Comparison of ENCODE assay signal across 7 mouse cellular contexts in genomic region chr10:76530922-76531321, GRCm38 (mm10). TPM values are rescaled to one million over a fixed set of nuclear protein-coding genes. Genes with fewer than 3 reads are reported as not detected.
DNase-seq lines count a peak whose midpoint lies in the region; ATAC-seq and TF ChIP-seq lines count a peak whose summit lies in the region.

No protein-coding gene starts in this region.

- peaks cover 5% of the 10 kb centered on the region; the same call in 1 of the 2 replicates for H3K4me1 ChIP-seq in neural tube, embryonic 11.5 days (ENCODE audit: control insufficient read depth, insufficient read depth, low read length)
- peaks cover 26% of the 10 kb centered on the region for H3K4me1 ChIP-seq in forebrain, embryonic 13.5 days
- peaks cover 28% of the 10 kb centered on the region for H3K4me1 ChIP-seq in liver, embryonic 13.5 days (replicated peaks)
- no peaks in the 10 kb centered on the region for H3K4me1 ChIP-seq in stomach, postnatal 0 days (replicated peaks; ENCODE audit: control insufficient read depth, insufficient read depth)

- TF ChIP-seq CTCF in stomach, postnatal 0 days (IDR thresholded peaks at IDR 0.05; ENCODE audit: low read depth), result no peak

- H3K4me3 ChIP-seq in neural tube, embryonic 11.5 days (ENCODE audit: low read depth, low read length), result peak overlapping the region; percentile 61
- H3K4me3 ChIP-seq in forebrain, embryonic 13.5 days, result peak overlapping the region; percentile 68
- peak overlapping the region; percentile 76 for H3K4me3 ChIP-seq in liver, embryonic 13.5 days (replicated peaks)
- H3K4me3 ChIP-seq in stomach, postnatal 0 days (ENCODE audit: low read depth, low read length), result peak overlapping the region; percentile 59

- WGBS in neural tube, embryonic 11.5 days, result 3% methylated on average over 11 of the region's 11 CpGs
- WGBS in forebrain, embryonic 13.5 days, result 2% methylated on average over 11 of the region's 11 CpGs
- WGBS in liver, embryonic 13.5 days (ENCODE audit: insufficient replicate concordance), result under 1% methylated on average over 11 of the region's 11 CpGs
- WGBS in stomach, postnatal 0 days, result under 1% methylated on average over 11 of the region's 11 CpGs

- H3K36me3 ChIP-seq in neural tube, embryonic 11.5 days (ENCODE audit: control insufficient read depth, insufficient read depth, low read length), result peaks cover 4% of the 10 kb centered on the region; the same call in 1 of the 2 replicates
- peaks cover 27% of the 10 kb centered on the region for H3K36me3 ChIP-seq in forebrain, embryonic 13.5 days (ENCODE audit: poor library complexity, severe bottlenecking)
- H3K36me3 ChIP-seq in liver, embryonic 13.5 days, result peaks cover 26% of the 10 kb centered on the region
- no peaks in the 10 kb centered on the region; the same call in 1 of the 2 replicates for H3K36me3 ChIP-seq in stomach, postnatal 0 days (ENCODE audit: control insufficient read depth, insufficient read depth, low read length)

- no peak for ATAC-seq in neural tube, embryonic 11.5 days (ENCODE audit: insufficient read depth, low FRiP score, low TSS enrichment)
- ATAC-seq in forebrain, embryonic 13.5 days, result peak; percentile 62
- no peak; the same call in 1 of the 2 replicates for ATAC-seq in liver, embryonic 13.5 days (ENCODE audit: low read depth)
- ATAC-seq in stomach, postnatal 0 days (ENCODE audit: low FRiP score, low TSS enrichment), result no peak; the same call in none of the 2 replicates

- H3K9ac ChIP-seq in neural tube, embryonic 11.5 days (ENCODE audit: low read length), result peak overlapping the region; percentile 29; the same call in 1 of the 2 replicates
- peak overlapping the region; percentile 66 for H3K9ac ChIP-seq in forebrain, embryonic 13.5 days
- peak overlapping the region; percentile 61 for H3K9ac ChIP-seq in liver, embryonic 13.5 days
- peak overlapping the region; percentile 45 for H3K9ac ChIP-seq in stomach, postnatal 0 days (ENCODE audit: low read length)

- no peaks in the 10 kb centered on the region for H3K27me3 ChIP-seq in neural tube, embryonic 11.5 days (ENCODE audit: control insufficient read depth, insufficient read depth, low read length)
- no peaks in the 10 kb centered on the region for H3K27me3 ChIP-seq in forebrain, embryonic 13.5 days
- H3K27me3 ChIP-seq in liver, embryonic 13.5 days, result no peaks in the 10 kb centered on the region
- no peaks in the 10 kb centered on the region for H3K27me3 ChIP-seq in stomach, postnatal 0 days (ENCODE audit: control insufficient read depth, insufficient read depth, low read length)

- no peak for DNase-seq in neural tube, embryonic 11.5 days (ENCODE audit: low spot score)
- DNase-seq in neural tube, embryonic 10.5 days (ENCODE audit: extremely low spot score, low spot score), result no peak
- no peak for DNase-seq in liver, embryonic 13.5 days
- DNase-seq in stomach, postnatal 0 days (ENCODE audit: low spot score), result no peak
- no peak for DNase-seq in urinary bladder, adult 18-20 months (ENCODE audit: low spot score in 2 of 2)
- no peak for DNase-seq in testis, postnatal 14 days (ENCODE audit: low spot score)

- TF ChIP-seq EP300 in stomach, postnatal 0 days (optimal IDR thresholded peaks at IDR 0.05), result no peak

- H3K27ac ChIP-seq in neural tube, embryonic 11.5 days (ENCODE audit: low read depth, low read length), result no peak overlapping the region
- no peak overlapping the region for H3K27ac ChIP-seq in forebrain, embryonic 13.5 days
- peak overlapping the region; percentile 43; the same call in 1 of the 2 replicates for H3K27ac ChIP-seq in liver, embryonic 13.5 days
- H3K27ac ChIP-seq in stomach, postnatal 0 days (replicated peaks), result no peak overlapping the region

- no peaks in the 10 kb centered on the region for H3K9me3 ChIP-seq in neural tube, embryonic 11.5 days (ENCODE audit: control insufficient read depth, low read length)
- no peaks in the 10 kb centered on the region for H3K9me3 ChIP-seq in forebrain, embryonic 13.5 days (replicated peaks)
- no peaks in the 10 kb centered on the region for H3K9me3 ChIP-seq in liver, embryonic 13.5 days (replicated peaks)
- no peaks in the 10 kb centered on the region for H3K9me3 ChIP-seq in stomach, postnatal 0 days (ENCODE audit: control insufficient read depth, low read length)

- peak overlapping the region; percentile 75 for H3K4me2 ChIP-seq in neural tube, embryonic 11.5 days (ENCODE audit: low read depth)
- peak overlapping the region; percentile 82 for H3K4me2 ChIP-seq in forebrain, embryonic 13.5 days
- H3K4me2 ChIP-seq in liver, embryonic 13.5 days, result peak overlapping the region; percentile 98
- H3K4me2 ChIP-seq in stomach, postnatal 0 days (replicated peaks; ENCODE audit: low read depth), result peak overlapping the region; percentile 92

RNA-seq across cellular contexts. Expression of gene Lss, which starts 0.5 kb away (rescaled TPM):
- polyA plus RNA-seq in neural tube, embryonic 11.5 days (2014; fragmentation: Nextera tagmentation; extraction: Ambion mirVana), result 47.9 and 60.9 TPM in 2 replicates
- 48.4 and 51.6 TPM in 2 replicates for polyA plus RNA-seq in forebrain, embryonic 13.5 days (2015; fragmentation: Nextera tagmentation; extraction: Ambion mirVana)
- 40.5 and 49.3 TPM in 2 replicates for polyA plus RNA-seq in liver, embryonic 13.5 days (2015; fragmentation: Nextera tagmentation; extraction: Ambion mirVana)
- 27.1 and 31.8 TPM in 2 replicates for polyA plus RNA-seq in stomach, postnatal 0 days (2015; fragmentation: Nextera tagmentation; extraction: Ambion mirVana)

RNA-seq across cellular contexts. Expression of gene Spatc1l, which starts 31.1 kb away (rescaled TPM):
- not detected in 2 replicates for polyA plus RNA-seq in neural tube, embryonic 11.5 days (2014; fragmentation: Nextera tagmentation; extraction: Ambion mirVana)
- polyA plus RNA-seq in forebrain, embryonic 13.5 days (2015; fragmentation: Nextera tagmentation; extraction: Ambion mirVana), result 0.22 TPM in 1 of 2 replicates, not detected in the other
- not detected in 2 replicates for polyA plus RNA-seq in liver, embryonic 13.5 days (2015; fragmentation: Nextera tagmentation; extraction: Ambion mirVana)
- polyA plus RNA-seq in stomach, postnatal 0 days (2015; fragmentation: Nextera tagmentation; extraction: Ambion mirVana), result not detected in 2 replicates

RNA-seq across cellular contexts. Expression of gene Ftcd, which starts 44.5 kb away (rescaled TPM):
- not detected in 2 replicates for polyA plus RNA-seq in neural tube, embryonic 11.5 days (2014; fragmentation: Nextera tagmentation; extraction: Ambion mirVana)
- not detected in 2 replicates for polyA plus RNA-seq in forebrain, embryonic 13.5 days (2015; fragmentation: Nextera tagmentation; extraction: Ambion mirVana)
- polyA plus RNA-seq in liver, embryonic 13.5 days (2015; fragmentation: Nextera tagmentation; extraction: Ambion mirVana), result 19.1 and 22.9 TPM in 2 replicates
- polyA plus RNA-seq in stomach, postnatal 0 days (2015; fragmentation: Nextera tagmentation; extraction: Ambion mirVana), result 0.22 and 0.42 TPM in 2 replicates

Comparison
In these comparisons a context has a peak if more than half of its experiments do, and no peak if none do; other contexts are left out.
1. RNA of gene Ftcd, which starts 44.5 kb away (polyA plus RNA-seq): 19.1 to 22.9 TPM in liver, embryonic 13.5 days; 0.22 to 0.42 TPM in stomach, postnatal 0 days, not detected in forebrain, embryonic 13.5 days and not detected in neural tube, embryonic 11.5 days; every median in the first group is over 10 times any median in the second.
2. Peak in every context shown above with its lines, with median percentiles within 50 percentile points of each other: H3K4me2 ChIP-seq, H3K4me3 ChIP-seq and H3K9ac ChIP-seq.